Mouse (Mus musculus): Measurements from ENCODE around the gene Grin1. TPM values are rescaled to one million over a fixed set of nuclear protein-coding genes. Genes with fewer than 3 reads are reported as not detected.
A peak's percentile ranks its signal among the peaks of the same experiment; 100 is the strongest.

The Grin1 gene
- polyA plus RNA-seq, 1 experiment, result 0.63 TPM

GRCm38 (mm10) chr2:25333569-25333968, 14.6 kb upstream of the Grin1 start:
- Histone ChIP-seq H3K4me3 (ENCODE audit: low read depth, low read length) (no peak overlapping the region; the same call in 1 of the 2 replicates), H3K27me3 (ENCODE audit: control insufficient read depth, insufficient read depth, low read length) (no peaks in the 10 kb centered on the region), H3K36me3 (ENCODE audit: control insufficient read depth, insufficient read depth, low read length) (peaks cover 30% of the 10 kb centered on the region), H3K4me1 (ENCODE audit: control insufficient read depth, insufficient read depth, insufficient read length, low read length) (peaks cover 13% of the 10 kb centered on the region; the same call in 1 of the 2 replicates), H3K27ac (ENCODE audit: insufficient read depth, low read depth, low read length) (no peak overlapping the region)
- WGBS, result 70% methylated on average over 2 of the region's 2 CpGs
- TF ChIP-seq POLR2A (IDR thresholded peaks at IDR 0.05; ENCODE audit: low read depth, low read length) (no peak), CTCF (IDR thresholded peaks at IDR 0.05; ENCODE audit: extremely low read depth, insufficient read length, insufficient replicate concordance, low read depth, low read length) (no peak)

DNA sequence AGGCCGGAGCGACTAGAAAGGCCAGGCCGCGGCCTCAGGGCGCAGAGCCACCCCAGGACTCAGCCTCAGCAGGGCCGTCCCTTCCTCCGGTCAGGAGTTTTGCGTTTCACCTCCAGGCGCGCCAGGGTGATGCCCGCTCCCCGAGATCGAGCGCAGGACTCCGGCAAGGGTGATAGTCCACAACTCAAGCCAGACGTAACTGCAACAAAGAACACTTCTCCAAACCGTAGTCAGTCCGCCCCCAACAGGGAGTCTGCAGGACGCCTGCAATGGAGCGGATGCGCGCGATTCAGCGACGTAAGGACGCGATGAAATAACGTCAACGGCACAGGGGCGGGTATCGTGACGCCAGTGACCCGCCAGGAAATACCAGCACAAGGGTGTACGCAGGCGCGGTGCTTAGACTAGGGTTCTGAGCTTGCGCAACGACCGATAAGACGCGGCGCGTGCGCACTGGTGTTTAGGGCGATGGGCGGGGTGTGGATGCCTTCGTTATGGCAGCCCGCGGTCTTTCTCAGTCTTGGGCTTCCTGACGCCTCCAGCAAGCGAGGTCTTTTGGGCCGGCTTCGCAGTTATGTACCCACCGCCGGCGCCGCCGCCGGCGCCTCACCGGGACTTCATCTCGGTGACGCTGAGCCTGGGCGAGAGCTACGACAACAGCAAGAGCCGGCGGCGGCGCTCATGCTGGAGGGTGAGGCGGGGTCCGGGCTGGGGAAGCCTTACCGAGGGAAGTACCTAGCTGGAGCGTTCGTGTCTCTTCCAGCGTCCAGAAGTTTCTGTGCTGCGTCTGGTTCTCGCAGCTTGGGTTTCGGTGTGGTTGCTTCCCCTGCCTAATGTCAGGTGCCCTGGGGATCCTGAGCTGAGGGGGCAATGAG, 13.5 kb upstream of the Grin1 start, which contains the start of gene Man1b1:
Gene Man1b1, plus strand, starts transcription at position 53 of the 875 bp plus-strand sequence.
- Histone ChIP-seq H3K27me3 (ENCODE audit: control insufficient read depth, insufficient read depth, low read length) (no peaks in the 10 kb centered on the region), H3K4me3 (ENCODE audit: low read depth, low read length) (peak within 1 kb of the TSS; percentile 85), H3K36me3 (ENCODE audit: control insufficient read depth, insufficient read depth, low read length) (peaks cover 24% of the 10 kb centered on the region), H3K27ac (ENCODE audit: insufficient read depth, low read depth, low read length) (peak within 1 kb of the TSS; percentile 82), H3K4me1 (ENCODE audit: control insufficient read depth, insufficient read depth, insufficient read length, low read length) (peaks cover 10% of the 10 kb centered on the region; the same call in 1 of the 2 replicates)
- under 1% methylated on average over 78 of the region's 78 CpGs for WGBS
- TF ChIP-seq POLR2A (IDR thresholded peaks at IDR 0.05; ENCODE audit: low read depth, low read length), result peak; percentile 32
- TF ChIP-seq CTCF (IDR thresholded peaks at IDR 0.05; ENCODE audit: extremely low read depth, insufficient read length, insufficient replicate concordance, low read depth, low read length), result no peak

GRCm38 (mm10) chr2:25331470-25331869, 12.5 kb upstream of the Grin1 start:
- peak overlapping the region; percentile 85 for H3K4me3 ChIP-seq (ENCODE audit: low read depth, low read length)
- H3K36me3 ChIP-seq (ENCODE audit: control insufficient read depth, insufficient read depth, low read length), result peaks cover 17% of the 10 kb centered on the region
- H3K27me3 ChIP-seq (ENCODE audit: control insufficient read depth, insufficient read depth, low read length), result no peaks in the 10 kb centered on the region
- no peak overlapping the region for H3K27ac ChIP-seq (ENCODE audit: insufficient read depth, low read depth, low read length)
- no peak for TF ChIP-seq POLR2A (IDR thresholded peaks at IDR 0.05; ENCODE audit: low read depth, low read length)
- TF ChIP-seq CTCF (IDR thresholded peaks at IDR 0.05; ENCODE audit: extremely low read depth, insufficient read length, insufficient replicate concordance, low read depth, low read length), result no peak
- WGBS, result 45% methylated on average over 9 of the region's 9 CpGs
- peaks cover 10% of the 10 kb centered on the region; the same call in 1 of the 2 replicates for H3K4me1 ChIP-seq (ENCODE audit: control insufficient read depth, insufficient read depth, insufficient read length, low read length)

DNA sequence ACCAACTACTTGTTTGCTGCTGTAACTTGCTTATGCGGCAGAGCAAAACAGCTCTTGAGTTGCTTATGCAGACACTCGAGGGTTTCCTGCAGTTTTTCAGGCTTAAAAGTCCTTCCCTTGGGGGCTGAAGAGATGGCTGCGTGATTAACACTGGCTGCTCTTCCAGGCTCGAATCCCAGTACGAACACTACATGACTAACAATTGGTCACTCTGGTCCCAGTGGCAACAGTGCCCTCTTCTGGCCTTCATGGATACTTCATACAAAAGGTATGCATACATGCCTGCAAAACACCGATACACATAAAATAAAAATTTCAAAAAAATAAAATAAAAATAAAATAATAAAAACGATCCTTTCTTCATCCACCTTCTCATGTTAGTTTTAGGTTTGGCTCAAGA, 9.5 kb upstream of the Grin1 start:
- no peak overlapping the region for H3K27ac ChIP-seq (ENCODE audit: insufficient read depth, low read depth, low read length)
- TF ChIP-seq POLR2A (IDR thresholded peaks at IDR 0.05; ENCODE audit: low read depth, low read length) (no peak), CTCF (IDR thresholded peaks at IDR 0.05; ENCODE audit: extremely low read depth, insufficient read length, insufficient replicate concordance, low read depth, low read length) (peak; percentile 57; the same call in 1 of the 2 replicates)
- H3K36me3 ChIP-seq (ENCODE audit: control insufficient read depth, insufficient read depth, low read length), result no peaks in the 10 kb centered on the region
- peaks cover 6% of the 10 kb centered on the region; the same call in 1 of the 2 replicates for H3K4me1 ChIP-seq (ENCODE audit: control insufficient read depth, insufficient read depth, insufficient read length, low read length)
- H3K27me3 ChIP-seq (ENCODE audit: control insufficient read depth, insufficient read depth, low read length), result no peaks in the 10 kb centered on the region
- WGBS, result 36% methylated on average over 7 of the region's 7 CpGs
- H3K4me3 ChIP-seq (ENCODE audit: low read depth, low read length), result no peak overlapping the region

DNA sequence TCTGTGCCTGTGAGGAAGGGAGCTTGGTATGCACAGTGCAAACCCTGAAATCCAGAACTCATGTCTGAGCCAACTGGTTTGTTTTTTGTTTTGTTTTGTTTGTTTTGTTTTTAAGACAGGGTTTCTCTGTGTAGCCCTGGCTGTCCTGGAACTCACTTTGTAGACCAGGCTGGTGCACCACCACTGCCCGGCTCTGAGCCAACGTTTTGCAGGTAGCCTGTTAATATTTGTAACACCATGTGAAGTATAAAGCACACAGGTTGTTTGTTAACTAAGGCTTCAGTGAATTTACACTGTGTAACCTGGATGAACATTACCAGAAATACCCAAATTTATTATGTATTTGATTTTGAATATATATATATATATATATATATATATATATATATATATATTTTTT, 7.0 kb upstream of the Grin1 start:
- no peak overlapping the region for H3K4me3 ChIP-seq (ENCODE audit: low read depth, low read length)
- H3K27me3 ChIP-seq (ENCODE audit: control insufficient read depth, insufficient read depth, low read length), result no peaks in the 10 kb centered on the region
- no peak for TF ChIP-seq CTCF (IDR thresholded peaks at IDR 0.05; ENCODE audit: extremely low read depth, insufficient read length, insufficient replicate concordance, low read depth, low read length)
- TF ChIP-seq POLR2A (IDR thresholded peaks at IDR 0.05; ENCODE audit: low read depth, low read length), result no peak
- H3K27ac ChIP-seq (ENCODE audit: insufficient read depth, low read depth, low read length), result no peak overlapping the region
- WGBS, result 73% methylated on average over 2 of the region's 2 CpGs
- H3K36me3 ChIP-seq (ENCODE audit: control insufficient read depth, insufficient read depth, low read length), result no peaks in the 10 kb centered on the region
- H3K4me1 ChIP-seq (ENCODE audit: control insufficient read depth, insufficient read depth, insufficient read length, low read length), result no peaks in the 10 kb centered on the region

DNA sequence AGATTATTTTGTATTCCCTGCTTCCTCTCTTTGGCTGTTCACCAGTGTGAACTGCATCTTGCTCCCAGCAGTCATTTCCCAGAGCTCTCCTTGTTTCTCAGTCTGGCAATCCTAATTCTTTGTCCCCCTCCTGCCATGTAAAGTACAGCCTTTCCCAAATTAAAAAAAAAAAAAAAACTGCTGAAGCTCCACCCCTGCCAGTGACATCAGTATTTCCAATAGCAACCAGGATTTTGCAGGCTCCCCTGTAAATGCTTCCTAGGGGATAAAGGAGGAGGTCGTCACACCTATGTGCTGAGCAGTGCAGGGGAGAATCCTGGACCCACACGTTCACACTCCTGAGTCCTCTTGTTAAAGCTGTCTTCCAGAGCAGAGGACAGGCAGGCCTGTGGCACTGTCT, 1.1 kb upstream of the Grin1 start:
- TF ChIP-seq POLR2A (IDR thresholded peaks at IDR 0.05; ENCODE audit: low read depth, low read length) (no peak), CTCF (IDR thresholded peaks at IDR 0.05; ENCODE audit: extremely low read depth, insufficient read length, insufficient replicate concordance, low read depth, low read length) (no peak)
- H3K36me3 ChIP-seq (ENCODE audit: control insufficient read depth, insufficient read depth, low read length), result no peaks in the 10 kb centered on the region
- 29% methylated on average over 2 of the region's 2 CpGs for WGBS
- H3K27me3 ChIP-seq (ENCODE audit: control insufficient read depth, insufficient read depth, low read length), result peaks cover 8% of the 10 kb centered on the region; the same call in 1 of the 2 replicates
- H3K4me1 ChIP-seq (ENCODE audit: control insufficient read depth, insufficient read depth, insufficient read length, low read length), result peaks cover 5% of the 10 kb centered on the region; the same call in 1 of the 2 replicates
- no peak overlapping the region for H3K27ac ChIP-seq (ENCODE audit: insufficient read depth, low read depth, low read length)
- H3K4me3 ChIP-seq (ENCODE audit: low read depth, low read length), result no peak overlapping the region

All from small intestine, adult 2 months (tissue).